Mouse (Mus musculus) MEL (cell line): ENCODE results near the gene Prdm9.

Experiments used
- CTCF ChIP-seq, 3 experiments: IDR thresholded peaks in 2 of 3; conservative IDR thresholded peaks in 1 of 3; 2 replicates each; pipeline ENCODE4 v1.5.1; 2011 to 2012; ENCODE audit warnings: low read length in 3 of 3, low read depth in 2 of 3, mild to moderate bottlenecking in 2 of 3, improper control_type of control experiment in 1 of 3, inconsistent platforms in 1 of 3, mixed read lengths in 1 of 3, moderate library complexity in 1 of 3; ENCODE audit not compliant: control insufficient read depth in 1 of 3, insufficient read depth in 1 of 3, poor library complexity in 1 of 3, severe bottlenecking in 1 of 3
- EP300 ChIP-seq, 2 experiments: IDR thresholded peaks; 2 replicates each; pipeline ENCODE4 v1.6.1; 2011; ENCODE audit warnings: improper control_type of control experiment in 2 of 2, low read length in 2 of 2, low read depth in 1 of 2, mild to moderate bottlenecking in 1 of 2
- KAT2A ChIP-seq: conservative IDR thresholded peaks from 2 replicates; pipeline ENCODE4 v1.6.1; 2012; ENCODE audit warnings: low read depth, low read length, improper control_type of control experiment, inconsistent platforms
- MAFK ChIP-seq: IDR thresholded peaks from 2 replicates; pipeline ENCODE4 v1.6.1; 2011; ENCODE audit warnings: low read depth, mild to moderate bottlenecking, low read length, improper control_type of control experiment, borderline replicate concordance
- MAZ ChIP-seq: IDR thresholded peaks from 2 replicates; pipeline ENCODE4 v1.6.1; 2012; ENCODE audit warnings: low read depth, mild to moderate bottlenecking, inconsistent platforms, low read length, improper control_type of control experiment
- POLR2A ChIP-seq, 2 experiments: IDR thresholded peaks; 2 replicates each; pipeline ENCODE4 v1.6.1; 2011 to 2012; ENCODE audit warnings: low read length in 2 of 2, mild to moderate bottlenecking in 2 of 2, control low read depth in 1 of 2, improper control_type of control experiment in 1 of 2, low read depth in 1 of 2, moderate library complexity in 1 of 2; ENCODE audit not compliant: control insufficient read depth in 1 of 2, insufficient read depth in 1 of 2, poor library complexity in 1 of 2
- SIN3A ChIP-seq: IDR thresholded peaks from 2 replicates; pipeline ENCODE4 v1.6.1; 2012; ENCODE audit warnings: low read length, improper control_type of control experiment, inconsistent platforms
- ZMIZ1 ChIP-seq: IDR thresholded peaks from 2 replicates; pipeline ENCODE4 v1.6.1; 2012; ENCODE audit warnings: low read depth, mild to moderate bottlenecking, inconsistent platforms, low read length, improper control_type of control experiment, moderate library complexity

GRCm38 (mm10) chr17:15566908-15567307, 2.8 kb upstream of the Prdm9 start:
- TF ChIP-seq EP300 (IDR thresholded peaks at IDR 0.05; ENCODE audit: low read depth in 1 of 2, low read length in 2 of 2) (no peak), MAFK (no peak), POLR2A (IDR thresholded peaks at IDR 0.05; ENCODE audit: control insufficient read depth in 1 of 2, insufficient read depth in 1 of 2, low read depth in 1 of 2, low read length in 2 of 2, poor library complexity in 1 of 2) (no peak), MAZ (no peak), SIN3A (no peak), KAT2A (no peak), CTCF (IDR thresholded peaks at IDR 0.05 in 2 of 3, conservative IDR thresholded peaks at IDR 0.05 in 1 of 3; ENCODE audit: control insufficient read depth in 1 of 3, insufficient read depth in 1 of 3, low read depth in 2 of 3, low read length in 3 of 3, poor library complexity in 1 of 3, severe bottlenecking in 1 of 3) (peak in 2 of 3 experiments; percentile 12 to 52; a peak in 2 of 6 replicates), ZMIZ1 (no peak)
